Mouse (Mus musculus) T-helper 17 cell (primary cell): ENCODE results near the gene Sdccag8.
"Not testable (repeated sequence)": the region's sequence is repeated elsewhere in the genome, so short reads cannot be mapped to it uniquely, and the experiment has no call there.

ENCODE experiments used
- in situ Hi-C, 2 experiments: fragments of 300-600 bp; cut with MboI, MseI; formaldehyde crosslinking; loops; 1 replicate in 1 of 2; 2 replicates in 1 of 2; pipeline ENCODE4 v1.15.1; 2025; ENCODE audit warnings: high pct_unique_total_duplicates in 2 of 2

Gene Sdccag8

GRCm38 (mm10) chr1:176934043-176934762, 119.7 kb downstream of the Sdccag8 start:
- in situ Hi-C loops: loop anchor here in 1 of 2 experiments (10.0 kb wide), 1 partner anchor 49 kb away; no protein-coding TSS in a partner anchor

DNA sequence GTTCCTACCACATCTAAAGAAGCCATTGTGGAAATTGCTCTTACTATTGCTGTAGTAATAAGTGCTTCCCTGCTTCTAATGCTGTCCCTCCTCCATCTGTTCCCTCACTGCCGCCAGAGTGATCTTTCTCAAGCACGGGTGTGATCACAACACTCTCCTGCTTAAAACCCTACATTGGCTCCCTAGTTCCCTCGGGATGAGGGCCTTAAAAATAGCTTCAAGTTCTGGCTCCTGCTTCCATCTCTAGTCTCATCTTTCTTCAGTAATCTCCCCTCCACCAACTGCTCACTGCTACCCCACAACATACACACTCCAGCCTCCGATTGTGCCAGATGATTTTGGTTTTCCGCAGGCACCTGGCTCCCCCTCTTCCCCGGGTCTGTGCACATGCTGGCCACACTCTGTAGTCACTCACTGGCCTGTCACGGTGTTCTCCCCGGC, 125.5 kb downstream of the Sdccag8 start:
- in situ Hi-C loops: loop anchor here in 1 of 2 experiments (10.0 kb wide), 1 partner anchor 55 kb away; no protein-coding TSS in a partner anchor

- in situ Hi-C loops: not testable (repeated sequence)
Observed at GRCm38 (mm10) chr1:176941286-176941990, 127.0 kb downstream of the Sdccag8 start.

GRCm38 (mm10) chr1:176943126-176943525, 128.7 kb downstream of the Sdccag8 start:
- in situ Hi-C loops: no loop called here

- in situ Hi-C loops: no loop called here
Observed at GRCm38 (mm10) chr1:176943987-176944386, 129.5 kb downstream of the Sdccag8 start.

DNA sequence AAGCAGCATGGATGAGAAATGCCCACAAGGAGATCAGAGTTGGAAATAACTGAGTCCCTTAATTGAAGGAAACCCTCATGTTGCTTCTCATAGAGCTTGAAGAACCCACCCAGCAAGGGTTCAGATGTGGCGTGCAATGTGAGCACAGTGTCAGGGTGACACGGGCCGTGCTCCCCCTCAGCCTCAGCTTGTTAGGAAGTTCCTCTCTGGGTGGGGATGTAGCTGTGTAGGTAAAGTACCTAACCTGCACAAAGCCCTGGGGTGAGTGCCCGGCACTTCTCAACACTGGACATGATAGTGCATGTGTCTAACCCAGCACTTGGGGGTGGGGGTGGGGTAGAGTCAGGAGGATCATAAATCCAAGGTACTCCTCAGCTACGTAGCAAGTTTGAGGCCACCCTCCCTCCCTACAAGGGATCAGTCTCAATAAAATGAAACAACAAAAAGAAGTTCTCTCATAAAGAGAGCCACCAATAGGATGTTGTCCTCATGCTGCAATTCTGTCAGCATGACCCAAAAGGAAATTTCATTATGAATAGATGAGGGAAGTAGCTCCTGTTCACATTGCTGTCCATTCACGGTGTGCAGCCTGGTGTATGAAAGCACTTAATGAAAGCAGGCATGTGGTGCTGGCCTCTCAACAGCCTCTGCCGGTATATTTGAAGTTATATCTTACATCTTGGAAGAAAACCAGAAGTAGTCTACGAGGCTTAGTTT, 130.2 kb downstream of the Sdccag8 start:
- in situ Hi-C loops: no loop called here

DNA sequence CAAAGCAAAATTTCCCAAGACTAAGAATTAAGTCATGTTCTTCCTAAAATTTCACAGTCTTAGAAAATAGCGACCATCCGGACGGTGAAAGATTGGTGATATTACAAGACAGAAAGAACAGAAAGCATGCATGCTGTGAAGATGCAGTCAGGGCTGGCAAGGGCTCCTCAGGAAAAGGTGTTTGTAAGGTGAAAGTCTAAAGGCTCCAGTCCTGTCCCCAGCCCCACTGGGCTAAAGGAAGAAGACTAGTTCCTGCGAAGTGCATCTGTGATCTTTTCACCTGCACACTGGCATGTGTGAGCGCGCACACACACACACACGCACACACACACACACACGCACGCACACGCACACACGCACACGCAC, 130.7 kb downstream of the Sdccag8 start:
- in situ Hi-C loops: no loop called here

DNA sequence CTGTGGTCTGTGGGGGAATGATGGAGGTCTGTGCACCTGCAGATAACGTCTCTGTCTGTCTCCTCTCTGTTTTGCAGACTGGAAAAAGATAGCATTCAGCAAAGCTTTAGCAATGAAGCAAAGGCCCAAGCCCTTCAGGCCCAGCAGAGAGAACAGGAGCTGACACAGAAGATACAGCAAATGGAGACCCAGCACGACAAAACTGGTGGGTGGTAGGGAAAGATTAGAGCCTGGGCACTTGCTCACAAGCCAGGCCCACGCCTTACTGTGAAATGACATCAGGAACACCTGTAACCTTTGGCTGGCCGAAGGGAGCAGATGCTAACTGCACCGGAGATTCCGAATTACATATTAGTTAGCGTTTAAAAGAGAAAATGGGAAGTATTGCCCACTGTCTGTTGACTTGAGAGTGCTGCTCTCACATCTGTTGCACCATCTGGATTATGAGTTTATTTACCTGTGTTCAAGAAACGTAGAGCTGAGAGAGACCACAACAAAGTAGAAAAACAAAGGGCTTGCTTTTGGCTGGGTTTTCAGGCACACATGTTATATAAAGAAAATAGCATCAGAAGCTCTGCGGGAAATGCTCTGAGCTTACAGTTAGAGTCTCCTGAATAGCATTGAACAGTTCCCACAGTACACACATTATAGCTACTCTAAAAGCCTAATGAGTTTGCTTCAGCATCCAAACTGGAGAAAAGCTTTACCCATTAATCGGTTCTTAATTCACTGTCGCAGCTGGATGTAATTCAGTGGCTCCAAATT, 131.8 kb downstream of the Sdccag8 start:
- in situ Hi-C loops: no loop called here

GRCm38 (mm10) chr1:176946796-176947181, 132.3 kb downstream of the Sdccag8 start:
- in situ Hi-C loops: no loop called here

DNA sequence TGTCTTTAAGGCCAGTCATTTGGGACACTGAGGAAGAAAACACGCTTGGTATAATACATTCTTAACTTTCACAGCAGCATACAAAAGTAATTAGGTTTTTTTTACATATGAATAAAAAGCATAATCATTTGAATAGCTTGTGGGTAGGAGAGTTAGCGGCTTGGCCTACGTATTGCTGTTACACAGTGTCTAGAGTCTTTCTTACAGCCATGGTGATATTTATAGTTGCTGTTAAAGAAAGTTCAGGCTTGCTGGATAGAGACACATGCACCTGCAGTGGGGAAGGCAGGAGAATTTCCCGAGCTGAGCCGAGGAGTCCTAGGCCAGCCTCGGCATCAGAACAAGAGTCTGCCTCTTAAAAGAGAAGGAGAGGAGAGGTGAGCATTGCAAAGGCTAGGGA, 134.4 kb downstream of the Sdccag8 start:
- in situ Hi-C loops: no loop called here

DNA sequence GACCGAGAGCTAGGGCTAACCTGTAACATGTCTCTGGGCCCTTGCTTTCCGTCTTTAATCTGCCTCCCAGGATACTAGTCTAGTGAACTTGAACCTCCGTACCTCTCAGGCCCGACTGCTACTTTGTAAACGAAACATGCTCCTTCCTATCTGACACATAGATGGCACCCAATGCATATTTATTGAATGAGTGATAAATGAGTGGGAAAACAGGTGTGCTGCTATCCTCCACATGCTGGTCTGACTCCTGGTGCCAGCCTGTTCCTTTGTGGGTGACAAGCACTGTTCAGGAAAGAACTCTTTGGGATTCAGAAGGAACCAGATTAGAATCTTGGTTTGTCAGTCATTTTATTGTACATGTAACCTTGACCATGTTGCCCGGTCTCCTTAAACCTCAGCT, 134.9 kb downstream of the Sdccag8 start:
- in situ Hi-C loops: no loop called here

DNA sequence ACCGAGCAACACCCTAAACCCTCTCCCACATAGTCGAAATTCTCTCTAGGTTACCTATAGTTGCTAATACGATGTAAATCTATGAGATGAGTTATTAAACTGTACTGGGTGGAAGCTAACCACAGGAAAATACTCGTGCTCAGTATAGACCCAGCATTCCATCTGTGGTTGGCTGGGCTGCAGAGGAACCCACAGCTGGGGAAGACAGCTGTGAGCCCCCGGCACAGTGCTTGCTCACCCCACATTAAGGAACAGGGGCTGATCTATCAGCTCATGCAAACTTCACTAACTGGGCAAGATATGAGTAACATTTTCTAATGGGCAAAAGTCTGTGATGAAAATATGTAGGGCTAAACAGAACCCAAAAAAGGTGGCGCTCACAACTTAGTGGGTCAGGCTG, 135.6 kb downstream of the Sdccag8 start:
- in situ Hi-C loops: no loop called here

DNA sequence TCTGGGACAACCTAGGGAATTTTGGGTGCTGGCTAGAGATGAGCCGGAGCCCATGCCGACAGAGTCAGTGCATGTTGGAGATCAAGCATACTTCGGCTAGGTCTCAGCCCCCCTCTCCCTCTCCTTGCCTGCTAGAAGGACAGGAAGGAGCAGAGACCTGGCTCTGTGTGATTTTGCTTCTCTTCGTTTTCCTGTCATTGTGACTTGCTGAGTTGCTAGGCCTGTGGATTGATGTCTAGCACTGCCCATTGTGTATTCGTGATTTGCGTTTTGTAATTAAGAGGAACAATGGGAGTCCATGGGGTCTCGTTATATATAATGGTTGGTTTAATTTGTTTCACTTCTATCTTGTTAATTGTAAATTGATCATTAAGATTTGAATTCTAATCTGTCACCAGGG, 137.4 kb downstream of the Sdccag8 start:
- in situ Hi-C loops: no loop called here

DNA sequence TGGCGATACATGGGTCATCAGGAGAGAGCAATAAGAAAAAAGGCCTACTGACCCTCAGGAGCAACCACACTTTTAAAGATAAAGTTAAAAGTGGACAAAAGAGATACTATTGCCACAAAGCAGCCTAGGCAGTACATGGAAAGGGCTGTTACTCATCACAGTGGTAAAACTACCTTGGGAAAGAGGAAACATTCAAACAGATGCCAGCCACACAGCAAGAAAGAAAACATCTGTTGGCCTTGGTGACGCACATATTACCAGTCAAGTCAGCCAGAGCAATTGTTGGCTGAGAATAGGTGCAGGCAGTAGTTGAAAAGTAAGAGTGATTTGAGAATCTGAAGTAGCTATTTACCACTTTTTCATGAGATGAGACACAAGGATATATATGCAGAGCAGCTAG, 143.9 kb downstream of the Sdccag8 start:
- in situ Hi-C loops: no loop called here

DNA sequence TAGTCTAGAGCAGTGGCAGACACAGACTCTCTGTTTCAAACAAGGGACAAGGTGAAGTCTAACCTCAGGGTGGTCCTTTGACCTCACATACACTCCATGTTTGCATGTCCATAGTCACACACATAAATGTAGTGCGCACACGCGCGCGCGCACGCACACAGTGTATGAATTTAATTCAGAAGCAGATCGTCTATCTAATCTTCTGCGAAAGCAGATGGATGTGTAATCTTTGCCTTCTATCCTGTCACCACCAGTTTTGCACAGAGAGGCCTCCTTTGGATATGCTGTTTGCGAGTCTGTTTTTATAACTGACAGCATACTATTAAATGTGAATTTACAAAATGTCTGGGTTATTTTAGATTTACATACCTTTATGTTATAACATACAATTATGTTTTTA, 147.3 kb downstream of the Sdccag8 start:
- in situ Hi-C loops: loop anchor here in 1 of 2 experiments (10.0 kb wide), 1 partner anchor 987 kb away; the partner anchor contains the start of gene Rbm8a2

DNA sequence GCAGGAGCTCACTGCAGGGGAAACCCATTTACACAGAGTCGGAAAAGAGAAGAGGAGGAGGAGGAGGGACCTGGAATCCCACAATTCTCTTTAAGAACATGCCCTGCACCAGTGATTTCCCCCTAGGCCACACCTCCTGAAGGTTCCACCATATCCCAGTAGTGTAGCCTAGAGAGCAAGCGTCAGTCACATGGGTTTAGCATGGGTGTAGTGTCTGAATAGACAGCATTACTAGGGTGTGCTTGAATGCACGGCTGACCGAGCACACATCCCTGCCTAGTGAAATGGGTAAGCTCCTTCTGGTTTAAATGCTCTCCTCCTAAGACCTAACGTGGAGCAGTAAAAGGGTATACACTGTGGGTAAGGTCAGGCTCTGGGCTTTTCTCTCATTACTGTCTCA, 148.4 kb downstream of the Sdccag8 start:
- in situ Hi-C loops: loop anchor here in 1 of 2 experiments (10.0 kb wide), 1 partner anchor 988 kb away; the partner anchor contains the start of gene Rbm8a2

DNA sequence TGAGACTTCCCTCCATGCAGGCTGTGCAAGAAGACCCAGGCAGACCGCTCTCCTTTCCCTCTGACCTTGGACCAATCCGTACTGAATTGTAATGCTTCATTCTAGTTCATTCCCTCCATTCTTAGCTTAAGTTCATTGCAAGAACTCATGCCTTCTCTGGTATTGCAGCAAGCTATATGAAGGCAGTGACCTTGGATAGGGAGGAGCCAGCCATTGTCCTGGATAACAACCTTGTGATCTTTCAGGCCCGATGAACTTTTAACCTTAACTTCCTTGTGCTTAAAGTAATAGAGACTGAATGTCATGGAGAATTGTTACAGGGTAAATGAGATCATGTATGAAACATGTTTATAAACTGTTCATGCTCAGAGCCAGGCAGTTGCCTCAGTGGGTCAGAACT, 152.8 kb downstream of the Sdccag8 start:
- in situ Hi-C loops: loop anchor here in 1 of 2 experiments (10.0 kb wide), 1 partner anchor 992 kb away; the partner anchor contains the start of gene Rbm8a2

DNA sequence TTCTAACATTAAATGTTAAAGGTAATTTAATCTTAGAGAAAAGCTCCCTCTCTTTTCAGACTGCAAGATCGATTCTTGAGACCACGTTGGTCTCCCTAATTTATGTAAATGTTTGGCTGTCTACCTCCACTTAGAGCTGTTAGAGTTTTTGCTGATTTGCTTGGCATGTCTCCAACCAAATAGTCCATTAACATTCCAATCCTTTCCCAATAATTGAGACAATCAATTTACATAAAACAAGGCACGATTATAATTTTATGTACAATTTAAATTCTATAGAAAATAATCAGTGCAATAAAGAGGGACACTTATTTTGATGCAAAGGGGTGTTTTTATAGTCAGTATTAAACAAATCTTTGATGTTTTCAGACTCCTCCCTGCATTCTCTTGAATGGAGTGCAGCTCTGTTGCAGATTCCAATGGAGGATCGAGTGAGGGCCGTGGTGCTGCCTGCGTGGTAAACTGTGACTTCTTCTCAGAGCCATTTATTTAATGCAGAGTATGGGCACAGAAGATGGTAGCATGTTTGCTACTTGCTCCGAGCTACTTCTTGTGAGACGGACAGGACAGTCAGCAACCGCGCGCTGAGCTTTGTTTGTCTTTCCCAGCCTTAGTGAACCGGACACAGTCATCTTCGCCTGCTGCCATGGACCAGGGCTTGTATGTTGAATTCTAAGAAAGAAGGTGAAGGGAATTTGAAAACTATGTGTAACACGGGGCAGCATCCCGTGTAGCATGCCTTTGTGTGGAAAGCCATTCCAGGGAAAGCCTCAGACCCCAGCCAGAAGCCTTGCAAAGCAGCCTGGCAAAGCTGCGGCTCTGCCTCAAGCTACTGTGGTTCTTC, 156.4 kb downstream of the Sdccag8 start:
- in situ Hi-C loops: no loop called here

GRCm38 (mm10) chr1:176971479-176971797, 157.0 kb downstream of the Sdccag8 start:
- in situ Hi-C loops: no loop called here

- in situ Hi-C loops: no loop called here
Observed at GRCm38 (mm10) chr1:176973356-176974088, 159.1 kb downstream of the Sdccag8 start.
